Mouse (Mus musculus) adrenal gland, postnatal 36 days (tissue): ENCODE data around the gene Gm49355. TPM values are rescaled to one million over a fixed set of nuclear protein-coding genes. Genes with fewer than 3 reads are reported as not detected.
A peak's percentile ranks its signal among the peaks of the same experiment; 100 is the strongest.
"Not testable (repeated sequence)": the region's sequence is repeated elsewhere in the genome, so short reads cannot be mapped to it uniquely, and the experiment has no call there.

Source experiments
- DNase-seq, 2 experiments: peaks; one replicate each; pipeline ENCODE4 v3.0.0; 2021; ENCODE audit warnings: mixed read lengths in 1 of 2
- long read RNA-seq, 2 experiments: library from polyadenylated mRNA; stranded (forward); transcript quantifications; one replicate each; pipeline ENCODE4 v2.0.0; 2021; ENCODE audit warnings: borderline sequencing depth in 2 of 2
- total RNA-seq, 2 experiments: library from RNA; stranded (reverse); gene quantifications; 2 replicates each; pipeline ENCODE4 v1.2.3; 2021

The Gm49355 gene
- under 1 TPM; 0.13 to 0.17 TPM for total RNA-seq
- long read RNA-seq, experiment 1 = 0 reads
- long read RNA-seq, experiment 2 = 0 reads

DNA sequence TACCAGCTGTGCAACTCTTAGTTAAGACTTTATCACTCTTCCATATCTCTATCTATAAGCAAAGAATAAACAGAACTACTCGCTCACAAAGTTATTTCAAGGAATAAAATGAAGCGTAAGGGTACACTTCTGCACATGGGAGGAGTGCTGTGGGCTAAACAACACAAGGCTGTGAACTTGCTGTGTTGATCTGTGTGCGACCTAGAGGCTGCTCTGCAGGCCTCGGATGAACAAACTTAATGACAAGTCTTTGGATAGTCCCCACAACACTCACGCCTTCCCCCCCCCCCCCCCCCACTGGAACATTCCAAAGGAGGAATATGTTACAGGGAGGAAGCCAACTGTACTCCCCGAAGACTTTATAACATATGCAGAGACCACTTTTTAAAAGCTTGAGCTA, at the start of gene Gm49355:
TSS of gene Gm49355 (plus strand) at position 336 of the 400 bp plus-strand sequence.
- DNase-seq = no peak

DNA sequence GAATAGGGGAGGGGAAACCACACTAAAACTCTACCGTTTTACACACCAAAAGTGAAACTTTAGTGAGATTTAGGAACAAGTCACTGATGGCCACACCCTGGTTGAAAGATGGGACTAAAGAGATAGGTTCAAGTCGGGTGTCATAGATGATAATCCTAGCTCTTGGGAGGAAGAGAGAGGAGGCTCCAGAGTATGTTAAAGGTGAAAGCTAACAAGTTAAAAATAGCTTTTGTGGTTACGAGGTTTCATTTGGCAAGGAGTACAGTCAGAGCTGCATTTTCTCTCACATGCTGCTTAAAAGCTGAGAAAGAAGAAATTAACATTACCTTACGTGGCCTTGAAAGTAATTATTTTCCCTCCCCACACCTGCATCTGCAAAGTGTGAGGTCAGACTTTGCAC, 40.0 kb upstream of the Gm49355 start:
- no peak for DNase-seq

DNA sequence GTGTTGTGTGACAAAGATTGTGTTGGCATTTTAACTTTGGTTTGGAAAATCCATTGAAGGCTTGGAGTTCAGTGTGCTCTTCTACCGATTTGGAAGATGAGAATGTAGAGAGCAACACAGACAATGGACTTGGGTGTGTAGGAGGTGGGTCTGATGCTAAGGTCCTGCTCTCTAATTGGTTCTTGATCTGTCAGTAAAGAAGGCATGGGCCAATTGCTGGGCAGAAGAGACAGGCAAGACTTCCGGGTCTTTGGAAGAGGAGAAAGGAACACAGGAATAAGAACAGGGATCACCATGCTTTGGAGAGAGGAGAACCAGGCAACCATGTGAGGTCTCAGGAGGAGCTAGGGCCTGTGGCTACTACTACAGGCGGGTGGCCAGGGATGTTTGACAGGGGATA, 7.7 kb upstream of the Gm49355 start:
- no peak for DNase-seq

DNA sequence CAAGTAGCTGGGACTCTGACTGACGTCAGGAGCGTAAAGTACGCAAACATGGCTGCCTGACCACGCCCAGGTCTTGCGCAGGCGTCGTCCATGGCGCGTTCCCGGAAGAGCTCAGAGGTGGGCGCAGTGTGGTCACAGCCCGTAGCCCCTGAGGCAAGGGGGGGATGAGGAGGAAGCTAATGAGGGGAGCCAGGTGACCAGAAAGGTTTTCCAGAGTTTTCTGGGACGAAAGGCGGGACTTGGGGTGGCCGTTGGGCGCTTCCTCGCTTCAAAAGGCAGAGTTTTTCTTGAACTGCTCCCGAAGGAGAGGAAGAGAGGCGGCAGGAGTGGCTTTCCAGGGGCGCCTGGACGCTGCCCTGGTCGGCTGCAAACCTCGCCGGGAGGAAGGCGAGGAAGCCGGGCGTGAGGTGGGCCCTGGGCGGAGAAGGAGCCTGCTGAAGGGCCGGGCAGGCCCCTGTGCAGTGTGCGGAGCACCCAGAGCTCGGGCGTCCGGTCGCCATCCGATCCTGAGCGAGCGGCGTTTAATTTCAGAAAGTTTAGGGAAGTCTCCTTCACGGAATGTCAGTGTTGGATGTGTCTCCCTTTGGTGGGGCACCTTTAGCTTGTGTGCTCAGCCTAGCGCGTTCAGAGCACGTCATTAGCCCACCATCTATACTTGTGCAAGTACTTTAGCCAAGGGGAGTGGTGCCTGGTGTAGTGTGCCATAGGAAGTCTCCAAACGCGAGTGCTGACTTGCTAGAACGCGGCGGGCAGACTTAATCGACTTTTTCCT, 551 bp downstream of the Gm49355 start, which contains the start of gene 3830406C13Rik:
TSS of gene 3830406C13Rik (plus strand) at position 33 of the 772 bp plus-strand sequence.
- peak; percentile 87 to 91 for DNase-seq

DNA sequence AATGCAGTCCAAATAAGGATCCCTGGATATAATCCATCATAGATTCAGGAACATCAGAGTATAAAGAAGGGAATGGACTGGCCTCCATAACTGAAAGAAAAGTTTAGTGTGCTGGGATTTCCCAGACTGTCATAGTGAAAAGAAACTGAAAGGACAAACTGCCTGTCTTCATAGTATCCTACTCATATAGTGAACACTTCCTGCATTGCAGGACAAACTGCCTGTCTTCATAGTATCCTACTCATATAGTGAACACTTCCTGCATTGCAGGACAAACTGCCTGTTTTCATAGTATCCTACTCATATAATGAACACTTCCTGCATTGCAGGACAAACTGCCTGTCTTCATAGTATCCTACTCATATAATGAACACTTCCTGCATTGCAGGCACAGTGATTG, 6.0 kb downstream of the Gm49355 start:
- DNase-seq = not testable (repeated sequence)

DNA sequence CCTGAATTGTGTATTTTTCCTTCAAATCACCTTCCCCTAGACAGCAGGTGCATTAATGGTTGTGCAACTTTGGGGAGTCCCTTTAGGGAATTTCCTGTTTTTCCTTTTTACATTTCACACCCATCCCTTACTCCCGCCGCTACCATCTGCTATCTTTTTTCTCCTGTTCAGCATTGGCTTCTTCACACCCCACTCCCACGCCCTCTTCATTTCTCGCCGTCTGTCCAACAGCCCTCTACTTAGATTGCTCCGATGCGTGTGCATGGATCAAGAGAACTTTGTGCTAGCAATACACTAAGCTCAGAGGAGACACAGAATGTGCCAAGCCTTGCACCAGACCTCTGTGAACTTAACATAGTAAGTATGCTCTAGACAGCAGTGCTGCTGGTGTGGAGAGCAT, 12.6 kb downstream of the Gm49355 start:
- no peak for DNase-seq

DNA sequence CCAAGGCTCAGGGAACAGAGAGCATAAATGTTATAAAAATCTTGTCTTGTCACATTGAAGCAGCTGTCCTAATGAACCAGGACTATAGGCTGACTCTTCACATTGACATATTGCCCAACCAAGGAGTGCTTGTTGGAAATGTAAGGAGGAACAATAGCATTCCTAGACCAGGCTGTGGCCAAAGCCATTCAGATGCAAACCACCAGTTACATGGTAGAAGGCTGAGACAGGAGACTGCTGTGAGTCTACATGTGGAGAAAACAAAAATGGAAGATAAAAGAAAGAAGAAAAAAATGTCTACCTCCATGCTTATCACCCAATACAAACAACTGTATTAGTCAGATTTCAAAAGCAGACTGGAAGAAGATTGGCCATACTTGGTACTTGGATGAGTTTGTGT, 15.4 kb downstream of the Gm49355 start:
- DNase-seq = no peak

DNA sequence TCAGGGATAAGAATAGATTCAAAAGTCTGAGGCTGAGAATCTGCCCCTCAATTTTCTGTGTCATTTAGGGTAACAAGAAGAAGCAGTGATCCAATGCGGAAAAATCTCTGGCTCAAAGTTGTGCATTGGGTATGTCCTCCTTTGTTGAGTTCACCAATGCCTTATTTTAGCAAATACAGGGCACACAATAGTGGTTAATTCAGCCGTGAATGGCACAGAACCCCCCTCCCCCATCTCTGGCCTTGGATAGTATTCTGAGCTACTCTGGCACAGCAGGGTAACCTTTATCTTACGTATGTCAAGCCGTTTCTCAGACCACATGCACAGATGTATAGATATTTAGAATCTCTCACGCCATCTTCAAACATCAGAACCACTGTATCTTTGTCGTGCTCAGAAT, 15.9 kb downstream of the Gm49355 start:
- no peak for DNase-seq

DNA sequence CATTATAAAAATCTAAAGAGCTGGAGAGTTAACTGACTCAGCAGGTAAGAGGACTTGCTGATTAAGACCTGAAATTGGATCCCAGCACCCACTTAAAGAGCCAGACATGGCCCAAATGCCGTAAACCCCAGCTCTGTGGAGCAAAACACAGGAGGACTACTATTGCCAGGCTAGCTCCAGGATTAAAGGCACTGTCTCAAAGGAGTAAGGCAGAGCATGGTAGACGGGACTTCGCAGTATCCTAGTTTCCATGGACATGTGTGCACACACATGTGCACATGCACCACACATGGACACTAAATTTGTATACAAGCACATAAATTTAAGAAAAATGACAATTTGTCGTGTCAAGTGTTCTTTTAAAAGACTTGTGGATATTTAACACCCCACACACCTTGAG, 16.5 kb downstream of the Gm49355 start:
- DNase-seq = no peak

DNA sequence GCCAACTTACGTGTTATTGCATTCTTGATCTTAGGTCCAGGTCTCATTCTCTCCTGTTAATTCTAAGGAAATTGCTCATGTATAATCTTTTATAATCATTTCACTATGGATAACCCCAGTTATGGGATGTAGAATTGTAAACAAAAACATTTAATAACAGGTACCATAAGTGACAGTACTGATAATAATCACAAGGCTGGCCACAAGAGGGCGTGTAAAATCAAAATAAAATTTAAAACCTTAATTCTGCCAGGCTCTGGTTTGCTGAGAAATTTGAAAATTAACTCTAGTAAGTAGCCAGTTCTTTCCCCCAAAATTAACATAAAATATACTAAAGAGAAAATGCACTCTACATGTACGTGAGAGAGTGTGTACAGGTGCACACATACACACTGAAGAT, 16.9 kb downstream of the Gm49355 start:
- peak in 1 of 2 experiments; percentile 6 for DNase-seq

DNA sequence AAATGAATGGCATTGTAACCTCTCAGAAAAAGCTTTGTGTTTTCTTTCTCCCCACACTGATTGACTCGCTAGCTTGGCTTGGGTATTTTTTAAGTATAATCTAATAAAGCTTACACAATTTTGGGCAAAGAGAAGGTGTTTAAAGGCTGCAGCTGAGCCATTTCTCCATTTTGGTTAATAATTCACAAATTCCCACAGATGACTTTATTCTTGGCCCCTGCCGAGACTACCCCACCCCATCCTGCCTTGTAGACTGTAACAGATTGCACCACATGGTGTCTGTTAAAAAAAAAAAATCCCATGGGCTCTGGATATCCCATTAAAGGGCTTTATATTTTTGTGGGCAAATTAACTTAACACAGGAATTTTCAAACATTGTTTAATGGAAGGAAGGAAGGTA, 19.3 kb downstream of the Gm49355 start:
- DNase-seq = no peak

DNA sequence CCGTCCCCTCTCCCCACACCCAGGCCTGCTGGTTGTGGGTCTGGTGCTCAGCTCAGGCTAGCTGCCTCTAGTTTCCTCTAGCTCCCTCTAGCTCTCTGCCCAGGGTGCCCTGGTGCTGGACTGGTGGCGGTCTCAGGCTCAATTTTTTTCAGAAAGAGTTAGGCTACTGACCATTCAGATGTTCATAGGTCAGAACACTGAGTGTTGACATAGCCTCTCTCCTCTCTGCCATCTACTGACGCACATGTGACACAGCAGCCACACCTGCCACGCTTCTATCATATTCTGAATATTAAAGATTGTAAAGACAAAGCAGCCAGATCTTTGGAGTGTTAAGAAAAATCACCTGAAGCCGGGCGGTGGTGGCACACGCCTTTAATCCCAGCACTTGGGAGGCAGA, 49.8 kb downstream of the Gm49355 start:
- no peak for DNase-seq

DNA sequence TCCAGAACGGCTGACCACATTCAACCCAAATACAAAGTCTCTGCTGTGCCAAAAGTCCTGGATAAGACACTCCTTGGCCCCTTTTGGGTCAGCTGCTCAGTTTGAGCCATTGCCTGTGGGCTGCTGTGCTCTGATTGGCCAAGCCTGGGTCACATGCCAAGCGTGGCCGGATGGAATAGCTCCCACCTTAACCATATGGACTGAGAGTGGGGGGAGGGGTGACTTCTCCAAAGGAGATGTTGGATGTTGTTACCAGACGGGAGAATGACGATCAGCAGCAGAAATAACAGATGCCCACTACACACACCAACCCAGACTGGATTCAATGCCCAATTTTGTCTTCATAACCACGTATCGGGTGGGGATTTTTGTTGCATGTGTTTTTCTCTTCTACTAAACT, 51.1 kb downstream of the Gm49355 start:
- DNase-seq = no peak

DNA sequence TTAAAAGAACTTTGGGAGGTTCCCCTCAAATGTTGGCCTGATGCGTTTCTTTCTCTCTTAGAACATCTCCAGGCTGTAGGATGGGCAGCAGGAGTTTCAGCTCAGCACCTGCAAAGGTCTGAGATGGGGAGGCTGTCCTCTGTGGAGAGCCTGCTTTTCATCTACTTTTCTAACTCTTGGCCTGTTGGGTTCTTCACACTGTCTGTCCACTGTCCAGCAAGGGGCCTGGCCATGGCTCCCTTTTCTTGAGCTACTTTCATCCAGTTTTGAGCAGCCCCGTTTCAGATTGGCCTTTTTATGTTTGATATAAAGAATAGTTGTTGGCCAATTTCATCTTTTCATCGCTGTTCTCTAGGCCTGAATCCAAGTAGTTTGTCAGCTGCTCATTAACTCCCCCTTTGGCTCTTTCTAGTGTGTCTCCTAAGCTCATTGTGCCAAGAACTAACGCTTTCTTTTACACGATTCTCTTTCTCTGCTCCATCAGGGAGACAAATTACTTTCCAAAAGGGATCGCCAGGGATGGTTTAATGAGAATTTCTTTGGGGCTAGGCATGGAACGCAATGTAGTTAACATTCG, 53.7 kb downstream of the Gm49355 start:
- no peak for DNase-seq

DNA sequence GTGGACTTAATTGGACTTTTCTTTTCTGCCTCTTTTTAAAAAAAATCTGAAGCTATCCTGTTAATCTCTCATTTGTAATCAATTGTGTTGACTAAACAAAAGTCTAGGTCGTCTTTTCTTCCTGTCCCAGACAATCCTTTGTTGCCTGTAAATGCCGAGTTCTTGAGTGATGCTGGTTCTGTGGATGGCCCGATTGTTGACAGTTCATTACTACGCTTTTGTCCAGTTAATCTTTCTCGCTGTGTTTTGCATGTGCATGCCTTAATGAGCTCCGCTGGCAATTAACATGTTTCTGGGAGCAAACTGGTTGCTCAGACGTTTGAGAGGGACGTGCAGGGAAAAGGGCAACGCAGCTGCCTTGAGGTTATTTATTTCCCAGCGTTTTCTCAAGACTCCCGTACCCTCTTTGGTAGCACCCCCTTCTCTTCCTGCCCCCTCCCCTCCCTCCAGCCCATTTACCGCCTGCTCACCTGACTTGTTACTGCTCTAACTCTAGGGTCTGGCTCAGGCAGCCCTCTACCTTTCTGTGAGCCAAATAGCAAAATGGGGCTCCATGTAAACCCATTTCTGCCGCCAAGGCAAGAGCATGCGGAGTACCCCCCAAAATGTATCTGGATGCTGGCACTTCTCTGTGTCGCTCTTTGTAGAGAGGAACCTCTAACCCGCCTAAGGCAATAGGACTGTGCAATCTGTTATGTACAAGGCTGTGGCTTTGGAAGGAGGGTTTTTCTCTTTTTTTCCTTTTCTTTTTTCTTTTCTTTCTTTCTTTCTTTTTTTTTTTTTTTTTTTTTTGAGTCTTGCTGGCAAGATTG, 54.4 kb downstream of the Gm49355 start:
- DNase-seq = no peak

DNA sequence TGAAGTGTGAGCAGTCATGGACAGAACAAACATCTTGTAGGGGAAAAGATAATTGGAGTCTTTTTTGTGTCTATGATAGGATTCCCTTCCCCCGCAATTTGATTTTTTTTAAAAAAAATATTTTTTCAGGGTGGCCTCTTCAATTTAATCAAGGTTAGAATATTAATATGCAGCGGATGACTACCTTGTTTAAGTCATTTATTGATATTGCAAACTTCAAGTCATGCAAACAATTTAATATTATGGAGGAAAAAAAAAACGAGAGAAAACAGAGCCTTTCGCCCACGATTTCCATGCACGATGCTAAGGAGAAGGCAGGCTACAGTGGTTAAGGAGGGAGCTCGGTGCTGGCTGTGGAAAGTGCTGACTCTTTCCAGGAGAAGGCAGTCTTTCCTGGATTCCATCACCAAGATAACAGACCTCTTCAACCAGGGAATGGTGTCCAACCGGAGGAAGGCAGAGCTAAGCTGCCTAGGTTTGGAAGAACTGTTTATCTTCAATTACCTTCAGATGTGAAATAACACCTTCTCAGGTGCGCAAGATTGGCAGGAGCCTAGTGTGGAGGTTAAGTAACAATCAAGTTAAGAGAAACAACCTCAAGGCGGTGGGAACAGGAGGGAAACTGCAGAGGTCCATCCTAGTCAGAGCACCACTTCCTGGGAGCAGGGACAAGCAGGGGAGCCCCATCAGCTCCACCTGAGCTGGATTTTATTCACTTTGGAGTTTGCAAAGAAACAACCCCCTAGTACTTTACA, 55.2 kb downstream of the Gm49355 start:
- DNase-seq = no peak

DNA sequence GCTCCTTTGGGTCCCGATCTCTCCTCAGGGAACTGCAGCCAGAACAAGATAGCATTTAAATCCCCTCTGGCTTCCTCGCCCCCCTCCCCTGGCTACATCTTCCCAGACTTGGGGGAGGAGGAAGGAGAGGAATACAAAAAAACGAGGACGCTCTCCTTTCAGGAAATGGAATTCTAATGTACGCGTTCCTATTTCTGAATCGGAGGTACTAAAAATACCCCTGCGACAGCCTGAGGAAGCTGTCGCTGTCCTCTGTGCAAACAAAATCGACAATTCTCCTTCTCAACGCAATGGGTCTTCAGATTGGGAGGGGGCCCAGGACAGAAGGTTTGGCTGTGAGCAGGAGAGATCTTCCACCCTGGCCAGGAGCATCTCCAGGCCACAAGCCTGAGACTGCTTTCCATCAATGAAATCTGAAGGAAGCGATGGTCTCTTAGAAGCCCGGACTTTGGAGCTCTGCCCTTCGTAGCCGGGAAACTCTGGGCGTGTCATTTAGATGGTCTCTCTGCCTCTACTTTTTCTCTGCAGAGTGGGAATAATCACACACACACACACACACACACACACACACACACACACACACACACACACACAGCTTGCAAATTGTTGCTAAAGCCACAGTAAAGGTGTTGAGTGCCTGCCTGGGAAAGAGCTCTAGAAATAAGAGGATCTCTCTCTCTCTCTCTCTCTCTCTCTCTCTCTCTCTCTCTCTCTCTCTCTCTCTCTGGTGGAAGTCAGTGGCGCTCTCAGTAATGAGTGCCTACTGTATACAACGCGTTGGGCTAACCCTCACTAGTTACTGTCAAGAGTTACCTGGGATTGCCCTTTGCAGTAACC, 56.7 kb downstream of the Gm49355 start:
- DNase-seq = no peak

DNA sequence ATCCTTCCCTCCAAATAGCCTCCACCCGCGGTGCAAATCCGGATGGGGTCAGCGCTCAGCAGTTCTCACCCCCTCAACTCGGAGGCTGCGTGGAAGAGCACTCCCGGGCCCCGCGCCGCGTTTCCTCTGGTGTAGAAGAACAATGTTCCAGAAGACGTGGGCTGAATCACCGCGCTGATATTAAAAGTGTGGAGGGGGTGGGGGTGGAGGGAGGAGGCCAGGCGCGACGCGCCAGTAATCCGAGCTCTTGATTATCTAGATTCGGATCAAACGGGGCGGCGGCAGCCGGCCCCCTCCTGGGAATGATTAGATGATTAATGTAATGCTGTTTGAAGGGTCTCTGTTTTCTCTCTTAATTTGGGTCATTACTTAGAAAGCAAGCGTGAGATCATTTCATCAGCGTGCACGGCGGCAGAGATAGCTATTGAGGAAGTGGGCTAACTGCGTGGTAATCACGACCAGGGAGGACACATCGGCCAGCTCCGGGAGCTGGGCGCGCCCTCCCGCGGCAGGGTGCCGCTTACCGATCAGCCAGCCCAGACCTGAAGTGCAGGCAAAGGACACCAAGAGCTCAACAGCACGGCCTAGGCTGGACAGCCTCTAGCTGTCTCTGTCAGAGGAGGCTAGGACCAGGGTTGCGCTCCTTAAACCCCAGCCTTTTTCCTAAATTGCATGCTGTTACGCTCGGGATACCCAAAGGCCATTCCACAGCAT, 57.5 kb downstream of the Gm49355 start:
- DNase-seq = peak; percentile 24 to 35

DNA sequence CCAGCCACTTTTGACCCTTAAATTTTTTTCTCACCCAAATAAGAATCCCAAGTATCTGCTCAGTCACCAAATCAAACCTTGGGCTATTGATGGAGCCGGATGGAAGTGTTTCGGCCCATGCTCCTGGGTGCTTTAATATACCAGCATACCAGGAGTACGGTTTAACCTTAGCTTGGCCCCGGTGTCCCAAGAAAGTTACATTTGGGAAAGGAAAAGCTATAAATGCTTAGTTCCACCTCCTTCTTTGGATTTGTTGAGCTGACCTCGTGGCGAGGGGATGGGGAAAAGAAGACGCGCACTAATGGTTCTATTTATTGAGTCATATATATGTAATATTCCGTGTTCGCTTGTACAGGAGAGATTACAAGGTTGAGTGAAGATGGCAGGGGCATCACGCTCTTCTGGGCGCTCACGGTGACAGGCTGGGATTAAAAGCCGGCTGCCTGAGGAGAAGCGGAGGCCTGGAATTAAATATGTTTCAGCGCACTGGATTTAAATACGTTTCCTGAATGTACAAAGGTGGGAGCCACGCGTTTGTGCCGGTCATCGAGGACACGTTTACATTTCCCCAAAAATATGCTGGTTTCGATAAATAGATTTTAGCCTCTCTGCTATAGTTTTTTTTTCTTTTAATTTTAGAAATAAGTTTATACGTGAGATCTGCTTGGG, 58.1 kb downstream of the Gm49355 start:
- no peak for DNase-seq
